Mouse (Mus musculus): ENCODE measurements around the gene Rbm4.

DNA sequence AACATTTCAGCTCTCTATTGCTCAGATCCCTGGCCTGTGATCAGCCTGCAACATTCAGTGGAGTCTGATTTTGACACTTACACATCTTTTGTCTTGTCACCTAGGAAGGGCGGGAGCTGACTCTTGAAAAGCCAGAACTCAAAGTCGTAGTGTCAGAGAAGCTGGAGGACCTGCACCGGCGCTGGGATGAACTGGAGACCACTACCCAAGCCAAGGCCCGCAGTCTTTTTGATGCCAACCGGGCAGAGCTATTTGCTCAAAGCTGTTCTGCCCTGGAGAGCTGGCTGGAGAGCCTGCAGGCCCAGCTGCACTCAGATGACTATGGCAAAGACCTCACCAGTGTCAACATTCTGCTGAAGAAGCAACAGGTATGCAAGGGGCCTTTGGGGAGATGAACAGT is 51.5 kb downstream of the Rbm4 start:
- TF ChIP-seq CTCF (IDR thresholded peaks at IDR 0.05; ENCODE audit: control insufficient read depth, insufficient read depth, insufficient read length) (no peak), CEBPB (IDR thresholded peaks at IDR 0.05; ENCODE audit: low read depth) (no peak), FOSL1 (IDR thresholded peaks at IDR 0.05; ENCODE audit: insufficient read depth, low read length, poor library complexity, severe bottlenecking) (no peak)

Measured in C2C12 (cell line).